Mouse (Mus musculus) liver, embryonic 13.5 days (tissue): ENCODE measurements around the gene Hdac1. TPM values are rescaled to one million over a fixed set of nuclear protein-coding genes. Genes with fewer than 3 reads are reported as not detected.
A peak's percentile ranks its signal among the peaks of the same experiment; 100 is the strongest.
"Not testable (repeated sequence)": the region's sequence is repeated elsewhere in the genome, so short reads cannot be mapped to it uniquely, and the experiment has no call there.

ENCODE experiments used
- ATAC-seq: fragments of 200-750 bp; cut with Nextera tagmentation; 2 replicates; pipeline ENCODE4 v1.8.0; 2017; ENCODE audit warnings: low read depth, mild to moderate bottlenecking, moderate number of reproducible peaks, moderate library complexity
- DNase-seq: peaks from one replicate; pipeline ENCODE4 v3.0.0; 2022
- H3K27ac ChIP-seq: fragments of 300-500 bp; sonication (generic); 2 replicates; pipeline ENCODE4 v1.5.1; 2015; ENCODE audit warnings: moderate library complexity, mild to moderate bottlenecking, inconsistent platforms
- H3K27me3 ChIP-seq: fragments of 300-500 bp; sonication (generic); 2 replicates; pipeline ENCODE4 v1.6.1; 2015; ENCODE audit warnings: mild to moderate bottlenecking, inconsistent platforms
- H3K36me3 ChIP-seq: fragments of 300-500 bp; sonication (generic); 2 replicates; pipeline ENCODE4 v1.6.1; 2015; ENCODE audit warnings: mild to moderate bottlenecking, inconsistent platforms
- H3K4me1 ChIP-seq: fragments of 300-500 bp; sonication (generic); replicated peaks from 2 replicates; pipeline ENCODE4 v1.6.1; 2015; ENCODE audit warnings: inconsistent platforms
- H3K4me2 ChIP-seq: fragments of 300-500 bp; sonication (generic); 2 replicates; pipeline ENCODE4 v1.6.1; 2015; ENCODE audit warnings: inconsistent platforms, mild to moderate bottlenecking, moderate library complexity
- H3K4me3 ChIP-seq: fragments of 300-500 bp; sonication (generic); replicated peaks from 2 replicates; pipeline ENCODE4 v1.5.1; 2015; ENCODE audit warnings: mild to moderate bottlenecking, inconsistent platforms
- H3K9ac ChIP-seq: fragments of 300-500 bp; sonication (generic); 2 replicates; pipeline ENCODE4 v1.6.1; 2015; ENCODE audit warnings: mild to moderate bottlenecking, inconsistent platforms
- H3K9me3 ChIP-seq: fragments of 300-500 bp; sonication (generic); replicated peaks from 2 replicates; pipeline ENCODE4 v1.6.1; 2016; ENCODE audit warnings: inconsistent platforms
- WGBS: fragments of 180-500 bp; shearing (Covaris S2); methylation state at CpG from one replicate; pipeline ENCODE4 v1.1.7; 2015; ENCODE audit not compliant: insufficient replicate concordance; 5-methylcytosine and 5-hydroxymethylcytosine counted together
- polyA plus RNA-seq: library from polyadenylated mRNA; unstranded; fragments of >200 nt; fragmentation: Nextera tagmentation; extraction: Ambion mirVana; gene quantifications from 2 replicates; pipeline ENCODE4 v1.2.1, GENCODE M21; 2015

Hdac1 gene
- polyA plus RNA-seq, 1 experiment from 2014 or later = 121 TPM

DNA sequence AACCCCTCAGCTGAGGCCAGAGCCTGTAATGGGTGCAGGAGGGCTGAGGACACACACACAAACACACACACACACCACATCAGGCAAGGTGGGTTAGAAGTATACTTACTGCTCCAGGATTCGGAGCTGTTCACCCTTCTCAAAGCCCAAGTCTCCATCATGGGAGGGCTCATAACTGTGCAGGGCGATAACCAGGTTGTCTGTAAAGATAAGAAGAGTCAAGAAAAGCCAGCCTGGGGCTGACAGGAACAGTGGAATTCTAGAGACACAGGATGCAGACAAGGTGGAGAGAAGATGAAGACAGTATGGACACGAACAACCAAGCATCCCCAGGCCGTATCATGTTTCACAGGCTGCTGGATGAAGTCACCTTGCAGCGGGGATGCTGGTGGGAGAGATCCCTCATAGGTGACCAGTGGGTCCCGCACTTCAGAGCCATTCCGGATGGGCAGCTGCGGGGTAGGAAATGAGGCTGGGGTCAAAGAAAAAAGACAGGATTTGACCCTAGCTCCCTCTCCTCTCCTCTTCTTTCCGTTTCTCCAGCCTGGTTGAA is 14.8 kb upstream of the Hdac1 start:
- Histone ChIP-seq H3K27ac (peak overlapping the region; percentile 82), H3K27me3 (peaks cover 32% of the 10 kb centered on the region), H3K9ac (peak overlapping the region; percentile 74), H3K9me3 (no peaks in the 10 kb centered on the region), H3K4me2 (peak overlapping the region; percentile 82), H3K36me3 (no peaks in the 10 kb centered on the region), H3K4me1 (peaks cover 44% of the 10 kb centered on the region), H3K4me3 (peak overlapping the region; percentile 59)
- peak; percentile 78 for DNase-seq
- ATAC-seq = peak; percentile 87
- WGBS = 57% methylated on average over 9 of the region's 9 CpGs

DNA sequence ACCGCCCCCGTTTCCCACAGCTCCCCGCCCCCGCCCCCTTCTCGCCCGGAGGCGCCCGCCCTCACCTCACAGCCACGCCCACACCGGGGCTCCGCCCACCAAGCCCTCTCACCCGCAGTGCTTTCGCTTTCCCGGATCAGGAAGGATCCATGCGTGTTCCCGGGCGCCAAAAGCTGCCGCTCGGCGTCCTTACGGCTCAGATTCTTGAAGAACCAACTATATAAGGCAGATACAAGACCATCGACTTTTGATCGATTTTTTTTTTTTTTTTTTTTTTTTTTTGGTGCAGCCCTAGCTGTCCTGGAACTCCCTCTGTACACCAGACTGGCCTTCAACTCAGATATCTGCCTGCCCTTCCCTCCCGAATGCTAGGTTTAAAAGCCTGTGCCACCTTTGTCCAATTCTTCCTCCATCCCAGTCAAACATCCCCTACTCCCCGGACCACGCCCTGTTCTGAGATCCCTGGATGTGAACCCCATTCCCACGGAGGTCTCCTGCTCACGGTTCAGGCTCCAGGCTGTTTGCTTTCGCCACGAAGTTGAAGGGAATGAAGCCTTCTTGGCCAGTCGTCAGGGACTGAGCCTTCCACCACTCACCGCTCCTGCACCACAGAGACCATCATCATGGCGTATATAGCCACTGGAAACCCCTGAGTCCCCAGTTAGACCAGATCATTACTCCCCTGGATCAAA is 14.2 kb upstream of the Hdac1 start:
- peak overlapping the region; percentile 82 for H3K27ac ChIP-seq
- 6% methylated on average over 33 of the region's 33 CpGs for WGBS
- H3K27me3 ChIP-seq = peaks cover 32% of the 10 kb centered on the region
- peak overlapping the region; percentile 82 for H3K4me2 ChIP-seq
- H3K9ac ChIP-seq = peak overlapping the region; percentile 74
- ATAC-seq = peak; percentile 74
- H3K4me1 ChIP-seq = peaks cover 38% of the 10 kb centered on the region
- no peaks in the 10 kb centered on the region for H3K36me3 ChIP-seq
- peak overlapping the region; percentile 59 for H3K4me3 ChIP-seq
- H3K9me3 ChIP-seq = no peaks in the 10 kb centered on the region
- peak; percentile 87 for DNase-seq

DNA sequence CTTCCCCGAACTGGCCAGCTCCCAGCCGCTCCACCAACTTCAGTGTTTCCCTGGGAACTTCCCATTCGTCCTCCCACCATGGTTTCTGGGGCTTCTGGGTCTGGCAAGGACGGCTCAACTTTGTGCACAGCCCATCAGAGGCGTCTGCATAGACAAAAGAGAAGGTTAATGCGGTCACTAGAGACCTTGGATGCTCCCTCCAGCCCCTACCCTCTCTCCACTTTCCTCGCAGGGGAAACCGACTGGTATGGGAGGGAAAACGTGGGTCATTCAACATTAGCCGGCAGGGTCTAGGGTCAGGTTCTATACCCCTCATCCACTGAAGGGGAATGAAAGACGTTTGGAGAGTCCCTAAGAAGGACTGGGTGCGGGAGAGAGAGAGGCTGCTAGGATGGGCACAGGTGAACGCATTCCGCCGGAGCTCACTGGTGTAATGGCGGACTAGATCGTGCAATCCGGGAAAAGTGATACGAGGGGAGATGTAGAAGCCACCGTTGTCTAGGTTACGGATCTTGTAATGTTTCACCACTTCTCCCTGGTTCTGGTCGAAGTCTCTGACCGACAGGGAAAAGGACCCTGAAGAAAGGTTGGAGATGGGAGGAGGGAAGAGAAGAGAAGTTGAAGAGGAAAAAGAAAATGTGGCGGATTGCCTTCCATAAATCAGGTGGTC is 13.5 kb upstream of the Hdac1 start:
- WGBS = under 1% methylated on average over 24 of the region's 24 CpGs
- no peaks in the 10 kb centered on the region for H3K9me3 ChIP-seq
- peaks cover 32% of the 10 kb centered on the region for H3K27me3 ChIP-seq
- peak overlapping the region; percentile 82 for H3K4me2 ChIP-seq
- H3K36me3 ChIP-seq = no peaks in the 10 kb centered on the region
- peak overlapping the region; percentile 74 for H3K9ac ChIP-seq
- peak overlapping the region; percentile 59 for H3K4me3 ChIP-seq
- no peak for DNase-seq
- ATAC-seq = peak; percentile 13; the same call in 1 of the 2 replicates
- no peak overlapping the region for H3K27ac ChIP-seq
- peaks cover 34% of the 10 kb centered on the region for H3K4me1 ChIP-seq

DNA sequence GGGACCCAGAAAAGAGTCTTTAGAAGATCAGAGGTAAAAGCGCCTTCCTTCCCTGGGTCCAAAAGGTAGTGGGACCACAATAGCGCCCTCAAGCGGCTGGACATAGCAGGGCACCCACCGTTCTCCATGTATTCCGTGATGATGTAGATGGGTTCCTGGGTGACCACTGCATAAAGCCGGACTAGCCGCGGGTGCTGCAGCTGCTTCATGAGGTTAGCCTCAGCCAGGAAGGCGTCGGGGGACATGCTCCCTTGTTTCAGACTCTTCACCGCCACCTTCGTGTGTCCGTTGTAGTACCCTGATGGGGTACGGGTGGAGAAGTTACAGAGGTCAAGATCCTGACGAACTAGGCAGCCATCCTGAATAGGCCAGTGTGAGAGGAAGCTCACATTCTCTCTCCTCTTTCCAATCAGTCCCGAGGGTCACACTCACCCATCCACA is 12.9 kb upstream of the Hdac1 start:
- DNase-seq = peak; percentile 61
- Histone ChIP-seq H3K9ac (peak overlapping the region; percentile 74), H3K4me3 (peak overlapping the region; percentile 59), H3K4me2 (peak overlapping the region; percentile 82), H3K4me1 (peaks cover 34% of the 10 kb centered on the region), H3K27me3 (peaks cover 30% of the 10 kb centered on the region), H3K9me3 (no peaks in the 10 kb centered on the region), H3K36me3 (no peaks in the 10 kb centered on the region), H3K27ac (no peak overlapping the region)
- ATAC-seq = no peak
- WGBS = 4% methylated on average over 16 of the region's 16 CpGs

- ATAC-seq, DNase-seq, H3K9me3 ChIP-seq, H3K4me2 ChIP-seq, H3K27ac ChIP-seq, H3K4me3 ChIP-seq, H3K36me3 ChIP-seq, H3K9ac ChIP-seq: not testable (repeated sequence)
- Histone ChIP-seq H3K27me3 (peaks cover 27% of the 10 kb centered on the region), H3K4me1 (peaks cover 39% of the 10 kb centered on the region)
- WGBS = 72% methylated on average over 6 of the region's 6 CpGs
Observed at GRCm38 (mm10) chr4:129554512-129554911, 12.0 kb upstream of the Hdac1 start.

GRCm38 (mm10) chr4:129550295-129550694 is 7.8 kb upstream of the Hdac1 start:
- no peak overlapping the region for H3K27ac ChIP-seq
- H3K36me3 ChIP-seq = no peaks in the 10 kb centered on the region
- H3K9me3 ChIP-seq = no peaks in the 10 kb centered on the region
- WGBS = 74% methylated on average over 1 of the region's 1 CpGs
- no peak overlapping the region for H3K9ac ChIP-seq
- no peak overlapping the region for H3K4me2 ChIP-seq
- H3K27me3 ChIP-seq = peaks cover 18% of the 10 kb centered on the region
- ATAC-seq = no peak
- H3K4me1 ChIP-seq = peaks cover 15% of the 10 kb centered on the region
- no peak for DNase-seq
- H3K4me3 ChIP-seq = no peak overlapping the region

GRCm38 (mm10) chr4:129549306-129549705 is 6.8 kb upstream of the Hdac1 start:
- DNase-seq = no peak
- 73% methylated on average over 2 of the region's 2 CpGs for WGBS
- H3K36me3 ChIP-seq = no peaks in the 10 kb centered on the region
- no peak overlapping the region for H3K4me2 ChIP-seq
- no peak overlapping the region for H3K27ac ChIP-seq
- H3K4me3 ChIP-seq = no peak overlapping the region
- no peak overlapping the region for H3K9ac ChIP-seq
- H3K9me3 ChIP-seq = no peaks in the 10 kb centered on the region
- 0 out of 2 replicates have a peak, but pooled peaks cover 9% of the 10 kb centered on the region for H3K27me3 ChIP-seq
- H3K4me1 ChIP-seq = peaks cover 12% of the 10 kb centered on the region
- ATAC-seq = no peak

DNA sequence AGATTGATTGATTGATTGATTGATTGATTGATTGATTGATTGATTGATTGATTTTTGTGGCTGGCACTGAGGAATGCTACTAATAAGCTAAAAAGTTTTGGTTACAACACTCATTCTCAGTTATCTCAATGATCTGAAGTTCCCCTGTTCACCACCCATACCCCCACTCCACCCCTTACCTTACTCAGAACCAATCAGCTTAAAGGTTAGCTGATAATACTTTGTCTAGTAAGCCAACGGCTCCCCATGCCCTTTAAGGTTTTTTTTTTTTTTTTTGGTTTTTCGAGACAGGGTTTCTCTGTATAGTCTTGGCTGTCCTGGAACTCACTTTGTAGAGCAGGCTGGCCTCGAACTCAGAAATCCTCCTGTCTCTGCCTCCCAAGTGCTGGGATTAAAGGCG is 5.1 kb upstream of the Hdac1 start:
- not testable (repeated sequence) for ATAC-seq, H3K36me3 ChIP-seq, H3K9ac ChIP-seq, H3K27me3 ChIP-seq, DNase-seq, H3K9me3 ChIP-seq, H3K27ac ChIP-seq, H3K4me2 ChIP-seq, H3K4me3 ChIP-seq
- peaks cover 20% of the 10 kb centered on the region for H3K4me1 ChIP-seq
- WGBS = 50% methylated on average over 4 of the region's 4 CpGs

- Histone ChIP-seq H3K4me2 (no peak overlapping the region), H3K36me3 (peaks cover 13% of the 10 kb centered on the region), H3K4me1 (peaks cover 39% of the 10 kb centered on the region), H3K9ac (no peak overlapping the region), H3K27ac (no peak overlapping the region), H3K9me3 (no peaks in the 10 kb centered on the region), H3K27me3 (no peaks in the 10 kb centered on the region), H3K4me3 (no peak overlapping the region)
- WGBS = 80% methylated on average over 4 of the region's 4 CpGs
- DNase-seq (no peak), ATAC-seq (no peak)
Observed at GRCm38 (mm10) chr4:129544106-129544505, 1.6 kb upstream of the Hdac1 start.

- Histone ChIP-seq H3K4me1 (peaks cover 48% of the 10 kb centered on the region), H3K9ac (peak overlapping the region; percentile 91), H3K36me3 (peaks cover 28% of the 10 kb centered on the region), H3K27me3 (no peaks in the 10 kb centered on the region), H3K4me2 (peak overlapping the region; percentile 84), H3K27ac (peak overlapping the region; percentile 84), H3K4me3 (peak overlapping the region; percentile 74), H3K9me3 (no peaks in the 10 kb centered on the region)
- DNase-seq = peak; percentile 29
- under 1% methylated on average over 30 of the region's 30 CpGs for WGBS
- no peak for ATAC-seq
Observed at GRCm38 (mm10) chr4:129541868-129542591, 483 bp downstream of the Hdac1 start.

- H3K4me2 ChIP-seq = no peak overlapping the region
- peaks cover 55% of the 10 kb centered on the region for H3K4me1 ChIP-seq
- no peak overlapping the region for H3K27ac ChIP-seq
- H3K4me3 ChIP-seq = 0 out of 2 replicates have a peak overlapping the region, but pooled peaks have one; percentile 0
- ATAC-seq (no peak), DNase-seq (peak; percentile 44)
- no peaks in the 10 kb centered on the region for H3K27me3 ChIP-seq
- no peaks in the 10 kb centered on the region for H3K9me3 ChIP-seq
- peaks cover 46% of the 10 kb centered on the region for H3K36me3 ChIP-seq
- 87% methylated on average over 6 of the region's 6 CpGs for WGBS
- H3K9ac ChIP-seq = no peak overlapping the region
Observed at GRCm38 (mm10) chr4:129540012-129540411, 2.5 kb downstream of the Hdac1 start.
